7 mouse cellular contexts compared by ENCODE assay signal in genomic region chr12:26456028-26456698, GRCm38 (mm10). TPM values are rescaled to one million over a fixed set of nuclear protein-coding genes. Genes with fewer than 3 reads are reported as not detected.
DNase-seq lines count a peak whose midpoint lies in the region; ATAC-seq and TF ChIP-seq lines count a peak whose summit lies in the region.

Rsad2 (minus strand) TSS chr12:26456452.

- WGBS in heart, postnatal 0 days = 35% methylated on average over 13 of the region's 13 CpGs
- 20% methylated on average over 13 of the region's 13 CpGs for WGBS in macrophage (ENCODE audit: missing documents)

- no peak for TF ChIP-seq EP300 in heart, postnatal 0 days (IDR thresholded peaks at IDR 0.05; ENCODE audit: low read depth)

- H3K4me2 ChIP-seq in heart, postnatal 0 days (ENCODE audit: low read depth, low read length) = peak within 1 kb of the TSS; percentile 59

- ATAC-seq in erythroid progenitor cell, adult 5-6 weeks (replicated peaks; ENCODE audit: low FRiP score, poor library complexity, severe bottlenecking) = peak; percentile 95
- peak; percentile 42; the same call in 1 of the 2 replicates for ATAC-seq in heart, postnatal 0 days (ENCODE audit: insufficient read depth, low read depth)

- H3K4me1 ChIP-seq in heart, postnatal 0 days (ENCODE audit: control insufficient read depth, insufficient read depth) = peaks cover 20% of the 10 kb centered on the region

- no peaks in the 10 kb centered on the region for H3K9me3 ChIP-seq in heart, postnatal 0 days (replicated peaks; ENCODE audit: control insufficient read depth, low read length)

- H3K79me2 ChIP-seq in macrophage (ENCODE audit: inconsistent target) = peaks cover 52% of the 10 kb centered on the region

- H3K27ac ChIP-seq in heart, postnatal 0 days (ENCODE audit: low read depth) = peak within 1 kb of the TSS; percentile 64
- peak within 1 kb of the TSS; percentile 66 for H3K27ac ChIP-seq in macrophage

- no peaks in the 10 kb centered on the region for H3K27me3 ChIP-seq in heart, postnatal 0 days (ENCODE audit: control insufficient read depth, insufficient read depth, low read length)

- peak within 1 kb of the TSS; percentile 35 for H3K4me3 ChIP-seq in heart, postnatal 0 days (ENCODE audit: low read depth, low read length)
- peak within 1 kb of the TSS; percentile 77 for H3K4me3 ChIP-seq in macrophage (ENCODE audit: inconsistent target)

- DNase-seq in ES-CJ7 (ENCODE audit: low read depth, low spot score) (peak; percentile 3), adipocyte (ENCODE audit: low spot score) (peak; percentile 74)
- DNase-seq in heart, postnatal 0 days (ENCODE audit: low spot score) = peak; percentile 35
- peak; percentile 87 to 88 for DNase-seq in kidney, postnatal 36 days
- peak; percentile 90 to 92 for DNase-seq in spleen, postnatal 4 days (ENCODE audit: low spot score in 2 of 2)

- no peak for TF ChIP-seq CTCF in heart, postnatal 0 days (IDR thresholded peaks at IDR 0.05; ENCODE audit: low read depth)

- no peaks in the 10 kb centered on the region for H3K36me3 ChIP-seq in heart, postnatal 0 days (replicated peaks; ENCODE audit: control insufficient read depth, insufficient read depth, low read length)
- H3K36me3 ChIP-seq in macrophage (ENCODE audit: inconsistent target) = peaks cover 20% of the 10 kb centered on the region

- H3K9ac ChIP-seq in heart, postnatal 0 days (replicated peaks; ENCODE audit: low read depth, low read length) = no peak within 1 kb of the TSS; the same call in 1 of the 2 replicates

RNA-seq across cellular contexts. Expression of gene Rsad2, which starts in this region (rescaled TPM):
- total RNA-seq in erythroid progenitor cell, adult 5-6 weeks (2015; ENCODE audit: low replicate concordance) = 288 and 315 TPM in 2 replicates
- 246 and 389 TPM in 2 replicates for total RNA-seq in erythroid progenitor cell, adult 5-6 weeks (2017; ENCODE audit: low replicate concordance)
- 4.3 and 7.1 TPM in 2 replicates for total RNA-seq in heart, postnatal 0 days (2014; rRNA removed; ENCODE audit: low replicate concordance)
- 3.0 and 4.8 TPM in 2 replicates for polyA plus RNA-seq in heart, postnatal 0 days (2015; fragmentation: Nextera tagmentation; extraction: Ambion mirVana)
- 1,000 to 10,000 TPM in 16 of 26 experiments, 100 to 1,000 TPM in 10; 143 to 6,267 (median 1,407) TPM for total RNA-seq in macrophage (2018; cell fraction: chromatin; rRNA removed)
- total RNA-seq in macrophage (2018; cell fraction: cytosol; rRNA removed) = 1,000 to 10,000 TPM in 15 of 26 experiments, 100 to 1,000 TPM in 11; 212 to 4,949 (median 1,941) TPM
- total RNA-seq in macrophage (2018; cell fraction: nucleus; rRNA removed) = 1,000 to 10,000 TPM in 18 of 26 experiments, 100 to 1,000 TPM in 8; 141 to 7,086 (median 3,782) TPM
- polyA plus RNA-seq in macrophage (2018) = 84.2 to 432 TPM (median 145 TPM) in 3 replicates

Comparison
In these comparisons a context has a peak if more than half of its experiments do, and no peak if none do; other contexts are left out.
1. Peak in every context shown above with its lines: DNase-seq, ATAC-seq, H3K4me3 ChIP-seq and H3K27ac ChIP-seq.
2. RNA of gene Rsad2 (total RNA-seq): 246 to 389 TPM in erythroid progenitor cell, adult 5-6 weeks; 4.3 to 7.1 TPM in heart, postnatal 0 days; every median in the first group is over 10 times any median in the second.
3. RNA of gene Rsad2 (polyA plus RNA-seq): 84.2 to 432 TPM in macrophage; 3.0 to 4.8 TPM in heart, postnatal 0 days; every median in the first group is over 10 times any median in the second.
4. DNase-seq: peak in every context shown above with its lines; median percentile 91 in spleen, postnatal 4 days; 88 in kidney, postnatal 36 days; 74 in adipocyte; 35 in heart, postnatal 0 days; 3 in ES-CJ7.